Mouse (Mus musculus) inflammation-experienced regulatory T-cells, adult 6 months (primary cell): ENCODE data around the gene Mrps7. TPM values are rescaled to one million over a fixed set of nuclear protein-coding genes. Genes with fewer than 3 reads are reported as not detected.
A peak's percentile ranks its signal among the peaks of the same experiment; 100 is the strongest.

Source experiments
- ATAC-seq: one replicate; pipeline ENCODE4 v1.8.0; 2017
- polyA plus RNA-seq, 3 experiments: library from polyadenylated mRNA; unstranded; fragments of 100-300 nt; shearing (Covaris generic); gene quantifications; one replicate each; pipeline ENCODE4 v1.2.1; 2017

Gene Mrps7
- 10 to 100 TPM; 22.9 to 31.7 (median 27.9) TPM for polyA plus RNA-seq

DNA sequence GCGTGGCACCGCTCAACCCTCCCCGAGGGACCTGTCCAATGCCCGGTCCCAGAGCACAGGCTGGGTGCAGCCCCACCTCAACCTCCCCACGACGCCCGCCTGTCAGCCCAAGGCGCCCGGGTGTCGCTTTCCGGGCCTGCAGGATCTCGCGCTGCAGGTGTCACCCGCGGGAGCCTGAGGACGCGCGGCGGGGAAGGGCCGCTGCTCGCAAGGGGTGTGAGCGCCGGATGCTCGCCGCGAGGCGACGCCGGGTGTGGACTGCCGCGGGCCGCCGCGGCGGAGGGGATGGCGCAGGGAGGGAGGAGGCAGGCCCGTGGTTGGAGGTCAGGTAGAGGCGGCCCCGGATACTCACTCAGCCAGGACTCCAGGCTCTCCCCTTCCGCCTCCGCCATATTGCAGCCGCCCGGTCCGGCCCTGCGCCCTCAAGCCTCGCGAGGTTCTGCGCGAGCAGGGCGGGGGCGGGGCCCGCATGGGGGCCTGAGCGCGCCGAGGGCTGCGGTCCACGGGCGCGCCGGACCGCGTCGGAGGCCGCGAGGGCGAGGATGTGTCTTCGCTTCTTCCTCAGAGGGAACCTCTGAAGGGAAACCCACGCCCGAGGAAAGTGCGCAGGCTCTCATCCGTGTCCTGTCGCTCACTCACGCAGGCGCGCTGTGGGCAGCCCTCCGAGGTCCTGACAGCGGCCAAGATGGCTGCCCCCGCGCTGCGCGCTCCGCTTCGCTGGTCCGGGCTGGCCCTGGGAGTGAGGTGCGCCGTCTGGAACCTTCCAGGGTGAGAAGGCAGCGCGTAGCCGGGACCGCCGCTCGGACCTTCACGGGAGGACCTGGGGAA, at the start of gene Mrps7, which contains the start of gene Gga3:
Gene Mrps7, plus strand, starts transcription at position 450 of the 828 bp plus-strand sequence.
Gene Gga3, minus strand, starts transcription at position 576 of the 828 bp plus-strand sequence.
- peak; percentile 91 for ATAC-seq

DNA sequence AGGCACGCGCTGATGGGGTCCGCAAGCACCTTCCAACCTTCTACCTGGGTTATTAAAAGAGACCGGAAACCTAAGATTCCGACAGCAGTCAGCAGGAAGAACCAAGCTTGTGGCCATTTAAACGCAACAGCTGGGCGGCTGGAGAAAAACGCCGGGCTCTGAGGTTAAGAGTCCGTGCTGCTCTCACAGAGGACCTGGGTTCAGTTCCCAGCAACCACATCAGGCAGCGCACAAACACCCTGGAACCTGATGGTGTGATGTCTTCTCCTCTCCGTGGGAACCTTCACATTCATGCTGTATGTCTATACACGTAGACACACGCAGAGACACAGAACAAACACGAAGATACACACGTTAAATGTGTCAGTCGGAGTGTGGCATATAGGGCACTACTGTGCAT, 48.0 kb upstream of the Mrps7 start:
- no peak for ATAC-seq

- no peak for ATAC-seq
Measured at GRCm38 (mm10) chr11:115563406-115563805, 40.3 kb upstream of the Mrps7 start.

DNA sequence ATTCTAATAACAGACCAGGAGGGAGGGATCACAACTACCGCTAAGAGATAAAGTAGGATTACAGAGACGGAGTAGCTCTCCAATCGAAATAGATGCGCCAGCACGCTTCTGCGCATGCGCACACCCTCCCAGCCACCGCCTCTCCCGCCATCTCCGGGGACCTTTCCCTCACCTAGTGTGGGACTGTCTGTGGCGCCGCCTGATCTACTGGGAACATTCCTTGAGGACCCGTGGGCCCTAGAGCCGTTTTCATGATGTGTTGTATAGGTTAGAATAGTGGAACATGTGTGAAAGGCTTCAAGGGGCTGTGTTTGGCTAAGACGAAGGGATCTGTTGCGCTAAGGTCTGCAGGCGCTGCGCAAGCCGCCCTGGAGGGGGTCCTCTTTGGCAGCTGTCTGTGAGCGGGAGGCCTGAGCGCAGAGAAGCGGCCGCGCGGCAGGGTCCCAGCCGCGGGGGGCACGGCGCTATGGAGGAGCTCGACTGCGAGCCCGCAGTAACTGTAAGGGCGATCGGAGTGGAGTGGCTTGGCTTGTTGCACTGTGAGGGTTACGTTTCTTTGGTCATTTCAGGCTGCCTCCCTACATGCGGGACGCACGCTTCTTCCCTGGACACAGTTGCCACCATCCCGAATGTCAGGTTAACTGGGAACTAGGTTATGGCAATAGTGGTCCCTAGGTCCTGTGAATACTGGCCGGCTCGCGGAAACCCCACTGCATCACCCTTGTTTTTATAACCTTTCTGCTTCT, 39.5 kb upstream of the Mrps7 start, which contains the start of gene Nup85:
Gene Nup85, plus strand, starts transcription at position 371 of the 746 bp plus-strand sequence.
- ATAC-seq: peak; percentile 88

GRCm38 (mm10) chr11:115564961-115565360, 38.8 kb upstream of the Mrps7 start:
- ATAC-seq: no peak

DNA sequence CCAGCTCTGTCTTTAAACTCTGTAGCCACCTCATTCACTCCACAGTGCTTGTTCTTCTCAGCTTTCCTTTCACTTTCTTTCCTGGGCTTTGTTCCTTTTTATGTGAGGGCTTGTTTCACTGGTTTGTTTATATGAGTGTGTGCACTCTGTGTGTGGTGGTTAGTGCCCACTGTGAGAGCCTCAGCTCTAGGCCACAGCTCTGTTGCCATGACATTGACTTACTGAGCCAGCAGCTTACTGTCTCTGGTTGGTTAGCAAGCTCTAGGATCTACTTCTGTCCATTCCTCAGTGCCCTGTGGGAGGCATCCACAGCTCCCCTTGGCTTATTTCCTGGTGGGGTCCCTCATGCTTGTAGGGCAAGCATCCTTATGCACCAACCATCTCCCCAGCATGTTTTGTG, 24.6 kb upstream of the Mrps7 start:
- no peak for ATAC-seq

- no peak for ATAC-seq
Measured at GRCm38 (mm10) chr11:115582913-115583606, 20.7 kb upstream of the Mrps7 start.

DNA sequence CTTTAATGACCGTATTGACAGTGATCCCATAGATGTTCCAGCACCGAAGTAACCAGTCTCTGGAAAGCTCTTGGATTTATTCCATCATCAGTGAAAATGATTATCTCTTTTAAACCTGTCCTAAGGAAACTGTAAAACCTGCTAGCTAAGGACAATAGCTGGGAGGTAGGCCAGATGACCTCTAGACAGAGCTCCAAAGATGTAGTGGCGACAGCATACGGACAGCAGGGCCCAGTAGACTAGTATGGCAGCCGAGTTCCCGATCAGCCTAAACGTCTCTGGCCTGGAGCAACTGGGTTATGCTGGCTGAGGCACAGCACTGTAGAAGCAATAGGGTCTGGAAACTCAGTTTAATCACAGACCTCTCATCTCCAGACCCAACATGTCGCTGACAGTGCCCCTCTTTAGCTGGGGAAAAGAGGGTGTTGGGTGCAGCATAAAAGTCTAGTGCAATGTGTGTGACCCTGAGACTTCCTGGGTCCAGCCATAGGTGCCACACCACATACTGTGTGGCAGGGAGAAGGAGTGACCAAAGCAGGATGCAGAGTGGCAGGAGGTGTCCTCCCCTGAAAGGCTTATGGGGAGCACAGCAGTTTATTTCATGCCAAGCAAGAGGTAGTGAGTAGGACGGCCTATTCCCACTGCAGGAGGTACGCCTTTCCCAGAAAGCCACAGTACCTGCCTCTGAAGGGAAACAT, 19.2 kb upstream of the Mrps7 start:
- ATAC-seq: no peak

GRCm38 (mm10) chr11:115585573-115586100, 18.1 kb upstream of the Mrps7 start:
- no peak for ATAC-seq

- no peak for ATAC-seq
Measured at GRCm38 (mm10) chr11:115586403-115586802, 17.3 kb upstream of the Mrps7 start.

DNA sequence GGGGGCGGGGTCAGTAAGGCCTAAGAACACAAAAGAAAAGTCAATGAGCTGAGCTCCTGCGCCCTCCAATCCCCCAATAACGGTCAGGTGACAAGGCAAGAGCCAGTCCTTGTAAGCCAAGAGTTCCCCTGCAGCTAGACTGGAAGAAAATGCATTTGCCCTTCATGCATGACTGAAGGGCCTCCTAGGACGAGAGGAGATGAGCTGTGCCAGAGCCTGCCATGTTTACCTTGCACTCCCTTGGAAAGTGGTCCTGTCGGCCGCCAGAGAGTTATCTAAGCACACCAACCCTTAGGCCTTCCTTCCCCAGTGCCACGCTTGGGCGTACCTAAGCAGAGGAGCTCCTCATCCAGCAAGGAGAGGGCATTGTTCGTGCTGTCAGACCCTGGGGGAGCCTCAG, 15.7 kb upstream of the Mrps7 start:
- no peak for ATAC-seq

DNA sequence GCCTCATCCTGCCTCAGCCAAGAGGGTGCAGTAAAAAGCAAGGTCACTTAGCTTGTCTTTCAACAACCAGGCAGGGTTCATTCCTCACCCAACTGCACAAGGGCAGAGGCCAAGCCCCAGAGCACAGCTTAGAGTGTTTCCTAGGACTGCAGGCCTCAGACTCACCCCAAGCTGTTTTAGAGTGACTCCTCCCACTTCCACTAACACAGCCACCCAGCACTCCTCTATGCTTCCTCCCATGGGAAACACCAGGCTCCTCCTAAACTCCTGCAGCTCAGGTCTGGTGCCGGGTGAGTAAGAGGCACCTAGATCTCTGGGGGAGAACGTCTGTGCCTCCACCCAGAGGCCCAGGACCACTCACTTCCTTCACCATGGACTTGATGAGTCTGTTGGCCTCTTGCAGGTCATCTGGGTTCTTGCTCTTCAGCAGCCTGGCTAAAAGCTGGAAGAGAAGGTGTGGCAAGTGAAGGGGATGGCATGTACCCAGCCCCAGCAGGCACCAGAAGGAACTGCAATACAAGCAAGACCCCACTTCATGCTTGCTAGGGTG, 13.1 kb upstream of the Mrps7 start:
- no peak for ATAC-seq

DNA sequence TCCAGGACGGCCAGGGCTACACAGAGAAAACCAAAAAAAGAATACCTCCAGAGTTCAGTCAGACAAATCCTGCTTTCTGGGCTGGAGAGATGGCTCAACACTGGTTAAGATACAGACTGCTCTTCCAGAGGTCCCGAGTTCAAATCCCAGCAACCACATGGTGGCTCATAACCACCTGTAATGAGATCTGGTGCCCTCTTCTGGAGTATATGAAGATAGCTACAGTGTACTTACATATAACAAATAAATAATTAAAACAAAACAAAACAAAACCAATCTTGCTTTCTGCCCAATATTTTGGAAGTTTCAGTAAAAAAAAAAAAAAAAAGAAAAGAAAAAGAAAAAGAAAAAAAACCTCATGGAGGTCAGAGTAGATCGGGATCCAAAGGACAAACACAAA, 8.5 kb upstream of the Mrps7 start:
- ATAC-seq: no peak

GRCm38 (mm10) chr11:115598309-115598708, 5.4 kb upstream of the Mrps7 start:
- no peak for ATAC-seq

DNA sequence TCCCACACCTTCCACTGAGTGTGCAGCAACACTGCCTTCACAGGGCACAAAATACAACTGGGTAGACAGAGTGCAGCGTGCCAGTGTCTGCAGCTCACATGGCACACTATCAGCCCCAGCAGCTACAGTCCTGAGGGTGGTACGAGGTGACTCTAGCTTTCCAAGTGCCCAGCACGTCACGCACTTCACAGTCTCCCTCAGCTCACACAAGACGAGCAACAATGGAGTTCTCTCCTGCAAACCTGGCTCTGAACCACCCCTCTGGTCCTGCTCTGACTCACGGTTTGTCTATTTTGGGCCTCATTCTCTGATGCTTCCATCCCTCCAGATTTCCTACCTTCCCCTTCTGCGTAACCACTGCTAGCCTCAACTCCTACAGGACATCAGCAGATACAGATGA, 4.0 kb upstream of the Mrps7 start:
- no peak for ATAC-seq

GRCm38 (mm10) chr11:115600743-115601142, 3.0 kb upstream of the Mrps7 start:
- ATAC-seq: no peak

DNA sequence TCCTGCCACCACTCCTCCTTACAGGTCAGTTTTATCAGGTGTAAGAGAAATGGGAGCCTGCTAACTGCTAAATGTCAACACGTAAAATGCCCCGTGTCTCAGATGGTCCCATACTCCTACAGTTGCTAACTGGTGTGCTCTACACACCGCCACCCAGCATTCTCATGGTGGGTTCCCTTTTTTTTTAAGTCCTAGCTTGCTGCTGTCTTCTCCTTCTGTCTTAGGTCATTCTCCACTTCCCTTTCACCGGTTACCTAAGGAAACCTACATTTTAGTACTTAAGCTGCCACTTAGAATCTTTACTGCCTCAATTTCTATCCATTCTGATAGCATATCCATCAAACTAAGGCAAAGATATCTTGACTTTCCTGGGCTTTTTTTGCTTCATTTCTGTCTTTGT, 2.6 kb upstream of the Mrps7 start:
- ATAC-seq: no peak

DNA sequence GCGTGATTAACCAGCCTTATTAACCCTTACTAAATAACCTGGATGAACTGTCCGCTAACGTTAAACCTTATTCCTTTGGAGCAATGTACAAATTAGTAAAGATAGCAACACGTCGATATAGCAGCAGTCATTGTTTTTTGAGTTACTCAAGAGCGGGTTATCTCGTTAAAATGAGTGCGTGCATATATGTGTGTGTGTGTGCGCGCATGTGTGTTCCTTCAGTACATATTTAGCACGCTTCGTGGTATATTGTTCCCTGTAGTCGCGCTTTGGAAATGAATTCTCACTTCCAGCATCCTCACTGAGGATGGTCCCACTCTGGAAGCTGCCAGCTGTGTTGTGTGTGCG, 623 bp upstream of the Mrps7 start:
- no peak for ATAC-seq

- no peak for ATAC-seq
Measured at GRCm38 (mm10) chr11:115604304-115604696, 575 bp downstream of the Mrps7 start.

- no peak for ATAC-seq
Measured at GRCm38 (mm10) chr11:115606733-115607132, 3.0 kb downstream of the Mrps7 start.

DNA sequence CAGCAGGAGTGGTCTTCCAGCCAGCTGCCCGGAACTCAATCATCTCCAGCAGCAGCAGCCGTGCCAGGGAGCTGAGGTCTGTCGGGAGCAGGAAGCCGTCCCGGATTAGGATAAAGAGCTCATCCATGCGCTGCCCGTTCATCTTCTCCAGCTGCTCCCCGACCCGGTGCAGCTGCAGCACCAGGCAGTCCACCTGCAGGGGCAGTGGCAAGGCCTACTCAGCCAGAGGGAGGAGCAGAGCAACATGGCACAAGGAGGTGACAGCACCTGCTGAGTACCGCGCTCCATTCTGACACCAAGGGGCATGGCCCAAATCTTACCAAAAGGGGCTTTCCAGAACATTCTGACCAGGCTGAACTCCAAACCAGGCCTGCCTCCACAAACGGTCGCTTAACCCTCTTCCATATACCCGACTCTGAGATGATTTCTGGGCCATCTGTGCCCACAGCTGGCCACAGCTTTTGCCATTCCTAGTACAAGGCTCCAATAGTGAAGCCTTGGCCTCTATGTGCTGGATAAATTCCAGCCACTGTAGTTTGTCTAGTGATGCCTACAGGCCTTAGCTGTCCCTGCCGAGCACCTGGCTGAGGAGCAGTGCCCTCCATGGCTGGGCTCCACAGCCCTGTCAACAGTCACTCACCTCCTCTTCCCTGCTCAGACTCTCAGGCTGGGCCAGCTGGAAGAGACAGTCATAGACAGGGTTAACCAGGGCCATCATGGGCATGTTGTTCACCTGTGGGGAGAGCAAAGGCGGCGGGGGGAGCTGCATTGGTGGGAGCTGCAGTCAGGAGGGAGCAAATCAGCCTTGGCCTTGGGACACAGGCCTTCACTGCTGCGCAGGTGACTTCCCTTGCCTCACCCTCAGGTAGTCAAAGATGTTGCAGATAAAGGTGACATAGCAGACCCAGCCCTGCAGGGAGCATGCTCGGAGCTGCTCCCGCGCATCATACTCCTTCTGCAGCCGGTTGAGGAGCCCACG, 5.0 kb downstream of the Mrps7 start:
- no peak for ATAC-seq
